Mouse (Mus musculus) layer of hippocampus, adult 2 months (tissue): ENCODE measurements around the gene Tbc1d1. TPM values are rescaled to one million over a fixed set of nuclear protein-coding genes. Genes with fewer than 3 reads are reported as not detected.

Experiments
- DNase-seq, 2 experiments: peaks; one replicate each; pipeline ENCODE4 v3.0.0; 2022; ENCODE audit warnings: low spot score in 2 of 2
- H3K27ac ChIP-seq: fragments of 200-600 bp; 2 replicates; pipeline ENCODE4 v1.8.1; 2022
- H3K4me3 ChIP-seq: fragments of 200-600 bp; 2 replicates; pipeline ENCODE4 v1.8.1; 2022; ENCODE audit warnings: mild to moderate bottlenecking
- CTCF ChIP-seq: fragments of 200-600 bp; conservative IDR thresholded peaks from 2 replicates; pipeline ENCODE4 v1.8.1; 2022; ENCODE audit warnings: antibody characterized with exemption, mild to moderate bottlenecking, moderate library complexity
- total RNA-seq, 2 experiments: library from RNA; stranded (reverse); gene quantifications; 2 replicates each; pipeline ENCODE4 v1.2.3; 2021

Tbc1d1 gene
- total RNA-seq, 2 experiments from 2014 or later = 26.6 to 33.2 TPM

DNA sequence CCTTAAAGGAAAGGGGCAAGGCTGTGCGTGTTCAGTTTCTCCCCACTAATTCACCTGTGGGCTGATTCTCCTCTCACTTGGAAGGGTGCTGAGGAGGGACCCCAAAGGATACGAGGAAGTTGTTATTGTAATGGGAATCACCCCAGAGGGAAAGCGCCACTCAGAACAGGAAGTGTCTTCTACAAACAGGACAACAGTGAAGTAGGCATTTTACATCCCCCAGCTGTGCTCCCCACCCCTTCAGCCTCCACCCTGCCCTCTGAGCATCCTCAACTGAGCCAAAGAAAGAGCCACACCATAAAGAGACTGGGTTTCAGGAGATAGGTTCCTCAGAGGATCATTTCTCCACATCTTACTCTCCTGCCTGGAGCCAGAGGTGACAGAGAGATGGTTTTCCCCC lies 219.7 kb downstream of the Tbc1d1 start:
- Histone ChIP-seq H3K4me3 (no peak overlapping the region), H3K27ac (peak overlapping the region; percentile 46; the same call in 1 of the 2 replicates)
- DNase-seq = no peak
- no peak for TF ChIP-seq CTCF

DNA sequence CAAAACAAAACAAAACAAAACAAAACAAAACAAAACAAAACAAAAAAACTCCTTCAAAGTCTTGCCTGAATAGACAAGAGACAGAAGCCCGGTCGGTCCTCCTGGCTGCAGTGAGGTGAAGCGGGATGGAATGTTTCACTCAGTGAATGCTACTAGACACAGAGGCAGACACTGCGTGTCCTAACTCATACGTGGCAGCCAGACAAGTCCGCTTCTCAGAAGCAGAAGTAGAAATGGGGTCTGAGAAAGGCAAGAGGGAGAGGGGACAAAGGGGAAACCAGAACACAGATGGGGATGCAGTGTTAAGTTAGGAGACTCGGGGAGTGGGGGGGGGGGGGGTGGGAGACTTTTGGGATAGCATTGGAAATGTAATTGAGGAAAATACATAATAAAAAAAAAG lies 220.4 kb downstream of the Tbc1d1 start:
- no peak for DNase-seq
- Histone ChIP-seq H3K27ac (peak overlapping the region; percentile 46; the same call in 1 of the 2 replicates), H3K4me3 (no peak overlapping the region)
- TF ChIP-seq CTCF = no peak

DNA sequence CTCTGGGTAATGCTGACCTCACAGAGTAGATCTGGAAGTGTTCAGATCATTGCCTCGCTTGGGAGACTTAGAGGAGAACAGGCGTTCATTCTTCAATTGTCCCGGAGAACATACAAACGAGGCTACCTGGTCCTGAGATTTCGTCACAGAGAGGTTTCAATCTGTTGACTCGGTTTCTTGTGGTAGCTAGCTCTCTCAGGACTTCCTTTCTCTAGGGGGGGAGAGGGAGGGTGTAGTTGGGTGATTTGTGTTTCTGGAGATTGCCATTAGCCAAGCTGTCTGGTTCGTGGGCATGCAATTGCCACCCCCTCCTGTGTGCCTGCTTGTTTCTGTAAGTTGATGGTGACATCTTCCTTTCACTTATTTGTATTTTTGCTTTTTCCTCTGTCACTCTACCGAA lies 221.6 kb downstream of the Tbc1d1 start:
- DNase-seq = no peak
- Histone ChIP-seq H3K4me3 (no peak overlapping the region), H3K27ac (peak overlapping the region; percentile 73)
- TF ChIP-seq CTCF = no peak

DNA sequence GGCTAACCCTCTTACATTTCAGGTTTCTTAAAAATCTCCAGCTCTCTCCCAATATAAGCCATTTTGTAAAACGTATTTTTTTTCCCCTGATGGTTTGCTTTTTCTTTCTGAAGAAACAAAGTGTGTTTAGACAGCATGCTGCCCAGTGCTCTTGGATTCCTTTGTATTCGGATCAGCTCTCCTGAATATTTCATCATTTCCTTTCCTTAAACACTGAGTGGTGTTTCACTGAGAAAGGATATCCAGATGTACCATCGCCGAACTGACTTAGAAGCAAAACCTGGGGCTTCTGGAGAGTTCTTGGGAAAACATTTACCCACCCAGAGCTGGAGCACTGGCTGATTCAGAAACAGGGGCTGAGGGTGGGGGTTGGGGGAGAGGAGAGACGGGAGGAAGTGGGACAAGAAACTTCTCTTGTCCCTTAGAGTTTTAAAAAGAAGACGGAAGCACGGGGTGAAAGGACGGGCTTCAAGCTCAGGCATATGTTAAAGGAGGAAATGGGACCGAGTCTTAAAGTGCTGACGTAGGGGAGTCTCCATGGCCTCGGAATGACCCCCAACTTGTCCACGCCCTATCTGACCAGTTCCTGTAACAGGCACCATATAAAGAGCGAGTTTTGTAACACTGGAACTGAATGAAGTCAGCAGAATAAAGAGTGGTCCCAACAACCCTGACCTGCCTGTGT lies 222.6 kb downstream of the Tbc1d1 start:
- Histone ChIP-seq H3K27ac (peak overlapping the region; percentile 73), H3K4me3 (no peak overlapping the region)
- TF ChIP-seq CTCF = no peak
- no peak for DNase-seq

DNA sequence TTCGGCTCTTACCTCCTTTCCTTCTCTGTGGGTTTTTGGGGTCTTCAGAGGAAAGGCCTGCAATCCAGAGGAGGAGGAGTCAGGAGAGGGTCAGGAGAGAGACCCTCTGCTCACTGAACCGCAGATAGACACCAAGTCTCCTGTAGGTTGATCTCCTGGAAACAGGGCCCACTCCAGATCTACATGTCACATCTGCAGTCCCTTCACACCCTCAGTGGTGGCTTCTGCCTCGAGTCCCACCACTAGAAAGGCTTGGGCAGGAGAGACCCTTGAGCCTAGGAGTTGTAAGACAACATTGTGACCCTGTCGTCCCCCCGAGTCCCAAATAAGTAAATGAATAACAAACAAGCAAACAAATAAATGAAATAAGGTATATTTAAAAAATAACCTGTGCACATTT lies 223.7 kb downstream of the Tbc1d1 start:
- Histone ChIP-seq H3K4me3 (no peak overlapping the region), H3K27ac (peak overlapping the region; percentile 73; the same call in 1 of the 2 replicates)
- TF ChIP-seq CTCF = no peak
- no peak for DNase-seq

DNA sequence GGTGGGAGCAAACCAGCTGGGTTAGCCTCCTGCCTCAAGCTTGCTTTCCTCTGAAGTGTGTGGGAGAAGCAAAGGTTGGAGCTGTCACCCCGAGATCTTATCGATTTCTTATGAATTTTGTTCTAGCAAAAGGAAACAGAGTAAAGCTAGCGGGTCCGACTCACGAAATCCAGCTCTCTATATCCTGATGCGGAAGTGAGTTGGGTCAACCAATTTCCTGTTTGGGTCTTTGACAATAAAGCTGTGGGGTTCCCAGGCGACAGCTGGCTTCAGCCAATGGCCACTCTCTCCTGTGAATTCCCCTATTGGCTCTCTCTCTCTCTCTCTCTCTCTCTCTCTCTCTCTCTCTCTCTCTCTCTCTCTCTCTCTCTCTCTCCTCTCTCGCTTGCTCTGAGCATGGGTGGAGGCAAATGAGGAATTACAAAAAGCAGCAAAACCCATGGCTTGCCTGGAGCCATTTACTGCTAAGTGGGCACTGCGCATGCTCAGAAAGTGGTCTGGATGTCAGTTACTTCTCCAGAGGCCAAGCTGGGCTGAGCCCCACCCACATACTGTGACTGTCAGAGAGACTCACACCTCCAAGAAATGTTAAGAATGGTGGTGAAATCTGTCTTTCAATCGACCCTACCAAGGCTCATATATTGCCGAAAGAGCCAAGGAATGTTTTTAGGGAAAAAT lies 224.7 kb downstream of the Tbc1d1 start:
- no peak for DNase-seq
- TF ChIP-seq CTCF = no peak
- Histone ChIP-seq H3K27ac (peak overlapping the region; percentile 53; the same call in 1 of the 2 replicates), H3K4me3 (no peak overlapping the region)

DNA sequence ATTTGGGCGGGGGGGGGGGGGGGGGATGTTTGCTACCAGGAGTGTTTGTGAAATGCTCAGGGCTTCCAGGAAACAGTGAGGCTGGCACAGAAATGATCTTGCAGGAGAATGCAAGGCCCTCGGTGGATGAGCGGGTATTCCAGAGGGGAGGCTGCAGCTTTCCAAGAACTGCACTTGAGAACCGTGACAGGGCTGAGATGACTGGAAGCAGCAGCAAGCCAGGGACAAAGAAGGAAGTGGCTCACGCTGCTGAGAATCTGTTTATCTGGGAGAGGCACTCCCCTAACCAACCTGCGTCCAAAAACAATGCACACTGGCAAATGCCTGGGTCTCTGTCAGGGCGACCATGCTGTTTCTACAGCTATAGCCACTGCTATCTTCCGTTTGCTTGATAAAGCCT lies 225.4 kb downstream of the Tbc1d1 start:
- Histone ChIP-seq H3K27ac (peak overlapping the region; percentile 59; the same call in 1 of the 2 replicates), H3K4me3 (no peak overlapping the region)
- DNase-seq = no peak
- TF ChIP-seq CTCF = no peak

DNA sequence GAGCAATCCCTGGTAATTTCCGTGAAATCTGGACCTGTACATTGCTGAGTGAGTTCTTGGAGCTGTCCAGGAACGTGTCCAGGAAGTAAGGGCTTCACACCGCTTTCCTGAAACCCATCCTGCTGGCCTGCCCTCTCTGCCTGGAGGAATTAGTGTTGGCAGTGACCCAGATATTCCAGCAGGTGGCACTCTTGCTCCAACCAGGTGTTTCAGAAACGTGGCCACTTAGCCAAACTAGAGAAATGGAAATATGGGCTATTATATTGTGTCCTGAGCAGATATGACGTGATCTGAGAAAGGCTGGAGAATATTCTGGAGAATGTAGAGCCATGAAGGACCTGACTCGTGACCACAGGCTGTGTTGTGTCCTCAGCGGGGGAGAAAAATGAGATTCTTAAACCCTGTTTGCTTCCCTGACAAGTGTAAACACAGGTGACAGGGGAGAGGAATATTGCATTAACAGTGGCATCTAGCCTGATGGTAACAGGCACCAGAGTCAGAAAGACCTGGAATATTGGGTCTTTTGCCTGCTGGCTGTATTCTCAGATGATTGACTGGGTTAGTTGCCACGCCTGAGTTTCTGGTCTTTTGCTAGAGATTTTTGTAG lies 226.4 kb downstream of the Tbc1d1 start:
- TF ChIP-seq CTCF = peak; percentile 98
- no peak overlapping the region for H3K4me3 ChIP-seq
- peak; percentile 71 to 87 for DNase-seq
- no peak overlapping the region for H3K27ac ChIP-seq

DNA sequence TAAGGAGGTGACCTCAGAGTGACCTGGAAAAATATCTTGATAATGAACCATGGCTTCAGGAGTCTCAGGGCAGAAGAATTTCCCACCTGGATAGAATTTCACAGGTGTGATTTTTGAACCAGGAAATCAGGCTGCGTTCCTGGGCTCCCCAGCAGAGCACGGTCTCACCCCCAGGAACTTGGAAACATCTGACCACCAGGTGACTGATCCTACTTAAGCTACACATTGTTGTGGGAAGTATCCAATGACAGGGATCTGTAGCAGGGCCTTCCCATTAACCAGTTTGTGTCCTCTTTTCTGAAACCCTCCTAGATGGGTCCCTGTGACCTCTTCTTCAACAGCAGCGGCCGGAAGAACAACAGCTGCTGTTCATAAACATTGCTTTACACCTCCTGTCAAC lies 227.1 kb downstream of the Tbc1d1 start:
- TF ChIP-seq CTCF = no peak
- Histone ChIP-seq H3K4me3 (no peak overlapping the region), H3K27ac (no peak overlapping the region)
- no peak for DNase-seq

DNA sequence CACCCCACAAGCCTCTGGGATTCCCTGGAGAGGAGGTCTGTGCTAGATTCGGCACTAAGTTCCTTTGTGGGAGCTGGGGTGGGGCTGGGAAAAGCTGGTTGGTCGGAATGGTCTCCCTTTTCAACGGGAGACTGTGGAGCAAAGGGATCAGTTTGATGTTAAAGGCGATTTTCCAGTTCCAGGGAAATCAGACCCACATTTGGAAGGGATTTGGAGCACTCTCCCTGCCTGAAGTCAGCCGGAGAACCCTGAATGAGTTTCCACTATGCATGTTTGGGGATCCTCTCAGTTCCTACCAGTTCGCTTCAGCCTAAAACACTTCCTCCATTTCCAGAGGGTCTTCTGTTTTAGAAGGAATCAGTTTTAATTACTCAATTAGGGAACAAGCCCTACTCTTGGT lies 228.4 kb downstream of the Tbc1d1 start:
- no peak overlapping the region for H3K4me3 ChIP-seq
- peak in 1 of 2 experiments; percentile 1 for DNase-seq
- TF ChIP-seq CTCF = no peak
- no peak overlapping the region for H3K27ac ChIP-seq

DNA sequence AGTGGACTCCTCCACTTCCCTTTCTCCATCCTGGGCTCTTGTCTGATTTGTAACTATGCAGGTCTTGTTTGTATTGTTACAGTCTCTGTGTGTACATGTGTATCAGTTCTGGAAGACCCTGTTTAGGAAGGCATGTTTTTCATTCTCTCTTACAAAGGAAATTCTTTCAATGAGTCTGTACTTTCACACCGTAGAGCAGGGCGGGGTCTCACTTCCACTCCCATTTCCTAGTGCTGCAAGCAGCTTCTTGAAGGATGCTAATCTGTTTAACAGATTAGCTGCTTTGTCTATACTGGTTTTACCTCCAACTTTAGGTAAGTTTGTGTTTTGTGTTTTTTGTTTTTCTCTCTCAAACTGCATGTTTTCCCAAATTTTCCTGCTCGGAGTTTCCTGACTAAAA lies 230.9 kb downstream of the Tbc1d1 start:
- no peak for DNase-seq
- Histone ChIP-seq H3K27ac (no peak overlapping the region), H3K4me3 (no peak overlapping the region)
- no peak for TF ChIP-seq CTCF

DNA sequence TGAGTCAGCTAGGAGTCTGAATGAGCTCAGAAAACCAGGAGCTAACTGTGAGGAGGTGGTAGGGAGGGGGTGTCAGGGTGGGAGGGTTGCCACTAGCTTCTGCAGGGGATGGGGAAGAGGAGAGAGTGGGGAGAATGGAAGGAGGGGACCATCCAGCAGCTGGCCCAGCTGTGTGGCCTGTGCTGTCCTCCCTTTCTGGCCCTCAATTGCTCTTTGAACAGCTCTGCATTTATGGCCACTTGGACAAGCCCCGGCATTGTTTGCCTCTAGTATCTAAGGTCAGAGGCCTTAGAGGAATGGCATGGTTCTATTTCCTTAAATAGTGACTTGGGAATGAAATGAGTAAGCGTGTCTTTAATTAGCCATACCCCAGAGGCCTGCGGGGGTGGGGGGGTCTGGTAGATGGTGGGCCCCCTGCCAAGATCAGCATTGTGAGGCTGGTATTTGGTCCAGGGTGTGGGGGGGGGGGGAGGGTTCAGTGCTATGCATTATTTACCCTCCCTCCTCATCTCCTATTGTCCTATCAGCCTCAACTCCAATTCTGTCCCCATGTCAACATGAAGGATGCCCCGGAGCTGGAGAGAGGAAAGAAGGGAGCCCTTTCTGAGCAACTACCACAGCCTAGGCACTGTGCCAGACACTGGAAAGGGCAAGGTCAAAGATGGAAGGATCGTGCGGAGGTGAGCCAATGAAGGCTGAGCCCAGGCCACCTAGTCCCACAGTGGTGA lies 233.3 kb downstream of the Tbc1d1 start:
- no peak for TF ChIP-seq CTCF
- DNase-seq = no peak
- no peak overlapping the region for H3K4me3 ChIP-seq
- peak overlapping the region; percentile 43; the same call in 1 of the 2 replicates for H3K27ac ChIP-seq

DNA sequence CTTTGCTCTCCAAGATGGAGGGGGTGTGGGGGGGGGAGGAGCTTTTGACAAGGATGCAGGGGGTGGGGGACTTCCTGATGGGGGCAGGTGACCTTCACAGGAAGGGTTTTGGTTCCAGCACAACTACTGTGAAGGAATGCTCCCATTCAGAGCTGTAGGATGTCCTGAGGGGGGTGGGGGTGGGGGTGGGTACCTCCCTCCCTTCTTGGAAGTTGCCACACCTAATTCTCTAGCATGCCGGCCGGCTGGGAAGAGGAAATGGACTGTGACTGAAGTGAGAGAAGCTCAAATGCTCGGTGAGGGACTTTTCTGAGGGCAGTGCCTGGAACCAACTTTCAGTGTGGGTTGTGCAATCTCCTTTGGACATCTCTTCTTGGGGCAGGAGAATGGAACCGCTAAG lies 235.2 kb downstream of the Tbc1d1 start:
- Histone ChIP-seq H3K27ac (no peak overlapping the region), H3K4me3 (no peak overlapping the region)
- no peak for DNase-seq
- TF ChIP-seq CTCF = no peak
